Mouse (Mus musculus): Measurements from ENCODE around the gene Sparcl1.

GRCm38 (mm10) chr5:104080736-104081135 is 32.8 kb downstream of the Sparcl1 start:
- no peak for TF ChIP-seq CTCF (IDR thresholded peaks at IDR 0.05; ENCODE audit: control insufficient read depth, insufficient read depth, insufficient read length)
- no peak for TF ChIP-seq USF1 (IDR thresholded peaks at IDR 0.05; ENCODE audit: low read depth)
- peak; percentile 6 for TF ChIP-seq FOSL1 (IDR thresholded peaks at IDR 0.05; ENCODE audit: insufficient read depth, low read length, poor library complexity, severe bottlenecking)
- TF ChIP-seq MAX (IDR thresholded peaks at IDR 0.05), result no peak
- no peak for TF ChIP-seq MYOG (IDR thresholded peaks at IDR 0.05; ENCODE audit: control insufficient read depth, extremely low read depth, insufficient read length)

Measured in C2C12 (cell line).